Mouse (Mus musculus) kidney, adult 18-20 months (tissue): Measurements from ENCODE around the gene Anapc7.
A peak's percentile ranks its signal among the peaks of the same experiment; 100 is the strongest.

Experiments
- DNase-seq: peaks from one replicate; pipeline ENCODE4 v3.0.0; 2021

Gene Anapc7

DNA sequence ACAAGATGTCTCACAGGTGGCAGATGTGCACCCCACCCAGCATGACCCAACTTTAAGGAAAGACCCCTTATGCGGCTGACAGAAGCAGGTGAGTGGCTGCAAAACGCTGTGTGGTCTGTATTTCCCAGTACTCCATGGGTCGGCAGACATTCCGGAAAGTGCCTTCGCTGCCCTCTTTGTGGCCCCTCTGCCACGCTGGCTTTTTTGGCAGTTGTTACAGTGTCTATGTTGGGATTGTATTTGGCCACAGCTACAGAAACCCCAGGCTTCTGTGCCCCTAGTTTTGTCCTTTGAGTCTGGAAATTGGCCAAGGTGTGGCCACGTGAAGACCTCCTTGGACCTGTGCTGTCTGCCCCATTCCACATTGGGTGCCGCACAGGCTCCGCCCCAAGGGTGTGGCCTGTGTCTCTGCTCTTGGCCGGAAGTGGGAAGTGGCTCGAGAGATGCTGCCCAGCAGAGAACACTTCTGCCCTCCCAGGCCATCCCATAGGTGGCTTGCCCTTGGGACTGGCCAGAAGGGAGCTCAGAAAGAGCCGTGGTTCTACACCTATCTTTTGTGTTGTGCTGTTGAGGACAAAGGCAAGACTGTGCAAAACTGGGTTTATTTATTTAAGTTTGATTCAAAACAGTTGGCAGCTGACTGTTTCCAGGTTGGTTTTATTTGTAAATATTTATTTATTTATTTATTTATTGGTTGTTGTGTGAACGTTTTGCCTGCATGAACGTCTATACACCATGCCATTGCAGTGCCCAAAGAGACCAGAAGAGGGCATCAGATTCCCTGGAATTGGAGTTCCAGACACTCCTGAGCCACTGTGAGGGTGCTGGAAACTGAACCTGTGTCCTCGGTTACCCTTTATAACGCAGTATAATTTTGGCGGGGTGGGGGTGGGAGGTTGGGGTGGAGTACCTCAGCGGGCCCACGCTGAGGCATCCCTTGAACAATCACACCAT is 11.5 kb upstream of the Anapc7 start:
- DNase-seq, result no peak

DNA sequence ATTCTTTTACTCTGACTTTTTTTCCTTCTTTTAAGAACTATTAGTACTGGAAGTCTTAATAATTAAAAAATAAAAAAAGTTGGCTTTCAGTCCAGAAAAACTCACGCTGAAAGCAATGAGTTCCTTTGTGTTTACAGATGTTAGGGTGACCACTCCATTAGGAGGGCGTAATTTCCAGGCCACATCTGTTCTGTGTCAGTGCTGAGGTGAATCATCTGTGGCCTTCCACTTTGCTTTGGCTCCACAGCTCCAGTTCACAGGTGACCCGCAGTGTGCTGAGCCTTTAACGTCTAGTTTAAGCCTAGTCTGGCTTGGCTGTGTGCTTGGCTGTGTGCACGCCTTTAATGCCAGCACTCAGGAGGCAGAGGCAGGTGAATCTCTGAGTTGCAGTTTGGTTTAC is 9.6 kb upstream of the Anapc7 start:
- DNase-seq, result no peak

DNA sequence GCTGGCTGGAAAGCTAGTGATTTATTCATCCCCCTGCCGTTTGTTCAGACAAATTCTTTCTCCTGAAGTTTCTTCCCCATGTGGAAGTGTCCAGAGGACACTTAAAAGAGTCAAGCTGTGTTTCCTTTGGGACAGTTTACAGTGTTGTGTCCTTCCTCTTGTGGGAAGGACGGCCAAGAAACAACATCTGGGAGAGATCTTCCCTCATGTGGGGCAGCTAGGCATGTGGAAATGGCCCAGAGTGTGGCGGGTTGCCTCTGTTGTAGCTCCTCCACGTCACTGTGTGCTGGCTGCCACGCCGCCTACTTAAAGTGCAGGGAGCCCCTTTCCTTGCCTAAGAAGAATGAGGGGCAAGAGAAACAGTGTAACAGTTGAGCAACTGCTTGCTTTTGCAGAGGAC is 8.7 kb upstream of the Anapc7 start:
- no peak for DNase-seq

DNA sequence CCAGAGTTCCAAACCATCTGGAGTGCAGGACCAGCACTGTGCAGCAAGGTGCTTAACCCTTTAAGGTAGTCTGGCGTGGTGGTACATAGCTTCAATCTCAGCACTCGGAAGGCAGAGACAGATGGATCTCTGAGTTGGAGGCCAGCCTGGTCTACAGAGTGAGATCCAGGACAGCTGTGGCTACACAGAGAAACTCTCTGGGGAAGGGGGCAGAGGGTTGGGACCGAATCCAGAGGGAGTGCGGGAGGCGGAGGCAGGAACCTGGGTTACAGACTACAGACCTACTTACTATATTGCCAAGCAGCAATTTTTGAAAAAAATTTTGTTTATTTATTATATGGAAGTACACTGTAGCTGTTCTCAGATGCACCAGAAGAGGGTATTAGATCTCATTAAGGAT is 7.1 kb upstream of the Anapc7 start:
- DNase-seq, result no peak

DNA sequence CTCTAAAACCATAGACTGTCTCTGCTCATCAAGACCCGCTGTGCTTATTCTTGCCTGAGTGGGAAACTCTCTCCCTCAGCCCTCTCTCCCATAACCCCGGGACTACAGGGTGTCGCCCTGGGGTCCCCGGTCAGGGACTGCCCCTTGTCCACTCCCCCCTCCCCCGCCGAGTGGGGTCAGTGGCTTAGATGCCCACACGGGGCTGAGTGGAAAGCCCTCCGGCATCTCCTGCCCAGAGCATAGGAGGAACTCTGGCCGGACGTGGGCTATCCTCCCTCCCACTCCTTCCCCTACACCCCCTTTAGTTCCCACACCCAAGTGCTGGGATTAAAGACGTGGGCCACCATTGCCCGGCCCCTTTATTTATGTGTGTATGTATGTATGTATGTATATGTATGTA is 6.0 kb upstream of the Anapc7 start:
- DNase-seq, result no peak

DNA sequence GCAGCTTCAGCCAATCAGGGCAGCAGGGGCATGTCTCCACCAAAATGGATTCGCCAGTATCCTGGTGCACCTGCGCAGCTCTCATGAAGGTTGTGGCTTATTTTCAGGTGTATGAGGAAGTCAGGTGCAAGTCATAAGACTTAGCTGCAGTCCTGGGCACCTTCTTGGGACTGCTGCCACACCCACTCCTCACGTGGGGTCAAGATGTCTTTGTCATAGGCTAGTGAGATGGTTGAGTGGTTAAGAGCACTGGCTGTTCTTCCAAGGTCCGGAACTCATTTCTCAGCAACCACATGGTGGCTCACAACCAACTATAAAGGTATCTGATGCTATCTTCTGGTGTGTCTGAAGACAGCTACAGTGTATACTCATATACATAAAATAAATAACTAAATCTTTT is 817 bp upstream of the Anapc7 start:
- peak; percentile 79 for DNase-seq

DNA sequence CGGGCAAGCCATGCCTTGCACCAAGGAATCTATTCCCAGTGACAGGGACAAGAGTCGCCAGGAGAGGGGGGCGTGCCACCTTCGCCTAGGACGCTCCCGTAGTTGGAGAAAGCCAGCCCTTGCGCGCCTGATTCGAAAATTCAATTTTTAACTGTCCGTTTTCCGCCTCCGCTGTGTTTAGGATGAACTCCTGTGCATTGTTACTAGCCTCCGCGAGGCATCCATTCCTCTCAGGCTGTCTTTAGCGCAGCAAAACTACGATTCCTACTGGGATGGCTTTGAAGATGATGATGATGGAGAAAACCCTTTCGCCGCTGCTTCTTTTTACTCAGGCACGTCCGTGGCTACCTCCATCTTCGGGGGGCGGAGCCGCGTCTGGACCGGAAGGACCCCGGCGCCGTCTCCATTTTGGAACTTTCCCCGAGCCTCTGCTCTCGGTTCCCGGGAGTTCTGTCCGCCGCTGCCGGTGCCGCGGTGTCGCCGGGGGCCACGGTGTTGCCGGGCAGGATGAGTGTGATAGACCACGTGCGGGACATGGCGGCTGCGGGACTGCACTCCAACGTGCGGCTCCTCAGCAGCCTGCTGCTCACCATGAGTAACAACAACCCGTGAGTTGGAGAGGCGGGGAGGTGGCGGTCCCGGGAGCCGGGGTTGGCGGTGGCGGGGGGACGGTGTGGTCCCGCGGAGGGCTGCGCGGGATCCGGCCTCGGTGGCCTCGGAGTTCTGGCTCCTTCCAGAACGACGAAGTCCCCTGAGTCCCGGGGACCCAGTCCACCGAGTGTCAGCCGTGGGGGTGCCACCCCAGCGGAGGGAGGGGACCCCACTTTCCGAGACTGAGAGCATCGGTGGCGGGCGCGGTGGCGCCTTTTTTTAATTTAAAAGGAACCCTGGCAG is 825 bp downstream of the Anapc7 start:
- DNase-seq, result peak; percentile 97

DNA sequence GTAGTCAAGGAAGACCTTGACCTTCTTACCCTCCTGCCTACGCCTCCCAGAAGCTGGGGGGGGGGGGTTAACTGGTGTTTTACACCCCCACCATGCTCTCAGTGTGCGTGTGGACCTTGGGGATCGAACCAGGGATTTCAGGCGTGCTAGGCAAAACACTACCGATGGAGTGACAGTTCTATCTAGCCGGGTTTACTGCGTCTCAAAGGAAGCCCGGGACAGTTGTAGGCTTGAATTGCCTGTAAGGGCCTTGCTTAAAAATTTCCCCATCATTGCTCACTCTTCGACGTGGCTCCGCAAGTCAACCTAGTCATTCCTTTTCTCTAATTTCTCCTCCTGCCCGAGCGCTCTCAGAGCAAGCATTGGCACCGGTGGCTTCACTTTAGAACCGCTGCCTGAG is 1.6 kb downstream of the Anapc7 start:
- DNase-seq, result no peak

DNA sequence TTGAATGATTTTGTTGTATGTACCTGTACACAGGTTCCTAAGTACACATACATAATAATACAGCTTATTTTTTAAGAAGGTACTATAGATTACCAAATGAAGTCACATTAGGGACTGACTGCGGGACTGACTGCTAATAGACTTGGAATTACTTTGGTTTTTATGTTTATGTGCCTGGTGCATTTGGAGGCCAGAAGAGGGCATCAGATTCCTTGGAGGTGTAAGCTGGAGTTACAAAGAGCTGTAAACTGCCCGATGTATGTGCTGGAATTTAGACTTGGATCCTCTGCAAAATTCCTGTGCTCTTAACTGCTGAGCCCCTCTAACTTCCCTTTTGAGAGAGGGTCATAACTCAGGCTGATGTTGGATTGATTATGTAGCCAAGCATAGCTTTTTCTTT is 4.1 kb downstream of the Anapc7 start:
- no peak for DNase-seq

DNA sequence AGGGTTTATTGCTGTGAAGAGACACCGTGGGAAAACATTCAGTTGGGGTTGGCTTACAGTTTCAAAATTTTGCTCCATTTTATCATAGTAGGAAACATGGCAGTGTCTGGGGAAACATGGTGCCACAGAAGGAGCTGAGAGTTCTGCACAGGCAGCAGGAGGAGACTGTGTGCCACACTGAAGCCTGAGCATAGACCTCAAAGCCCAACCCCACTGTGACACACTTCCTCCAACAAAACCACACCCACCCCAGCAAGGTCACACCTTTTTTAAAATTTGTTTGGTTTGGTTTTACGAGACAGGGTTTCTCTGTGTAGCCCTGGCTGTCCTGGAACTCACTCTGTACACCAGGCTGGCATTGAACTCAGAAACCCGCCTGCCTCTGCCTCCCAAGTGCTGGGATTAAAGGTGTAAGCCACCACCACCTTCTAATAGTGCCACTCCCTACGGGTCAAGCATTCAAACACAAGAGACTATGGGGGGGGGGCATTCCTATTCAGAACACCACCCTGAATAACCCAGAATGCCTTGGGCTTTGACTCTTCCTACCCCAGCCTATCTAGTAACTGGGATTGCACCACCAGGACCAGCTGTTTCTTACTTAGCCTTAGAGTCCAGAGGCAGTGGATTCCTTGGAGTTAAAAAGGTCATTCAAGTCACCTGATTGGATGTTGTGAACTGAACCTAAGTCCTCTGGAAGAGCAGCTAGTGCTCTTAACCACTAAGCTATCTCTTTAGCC is 8.7 kb downstream of the Anapc7 start:
- no peak for DNase-seq

DNA sequence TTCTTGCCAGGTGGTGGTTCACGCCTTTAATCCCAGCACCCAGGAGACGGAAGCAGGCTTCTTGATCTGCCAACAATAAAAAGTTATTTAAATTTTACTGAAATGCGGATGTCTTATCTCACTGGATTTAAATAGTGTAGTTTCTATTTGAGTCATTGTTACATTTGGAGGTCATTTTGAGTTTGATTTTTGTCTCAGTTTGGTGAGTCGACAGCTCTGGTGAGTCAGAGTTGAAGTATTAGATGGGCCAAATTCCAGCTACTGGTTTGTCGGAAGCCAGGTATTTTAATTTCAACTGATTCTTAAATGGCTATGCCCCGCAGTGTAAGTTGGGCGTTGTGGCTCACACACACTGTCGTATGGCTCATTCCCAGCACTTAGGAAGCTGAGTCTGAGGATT is 9.7 kb downstream of the Anapc7 start:
- DNase-seq, result no peak

DNA sequence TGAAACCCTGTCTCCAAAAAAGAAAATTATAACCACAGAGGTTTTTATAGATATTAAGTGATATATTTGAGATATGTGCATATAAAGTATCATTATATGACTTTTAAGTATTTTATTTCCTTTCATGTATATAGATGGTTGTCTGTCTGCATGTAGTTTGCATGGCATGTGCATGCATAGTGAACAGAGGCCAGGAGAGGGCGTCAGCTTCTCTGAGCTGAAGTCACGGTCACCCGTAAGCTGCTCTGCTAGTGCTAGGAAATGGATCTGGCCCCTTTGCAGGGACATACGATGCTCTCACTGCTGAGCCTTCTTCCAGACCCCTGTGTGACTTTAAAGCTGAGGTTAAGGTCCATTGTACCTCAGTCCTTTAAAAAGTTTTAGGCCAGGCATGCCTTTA is 13.0 kb downstream of the Anapc7 start:
- DNase-seq, result no peak

DNA sequence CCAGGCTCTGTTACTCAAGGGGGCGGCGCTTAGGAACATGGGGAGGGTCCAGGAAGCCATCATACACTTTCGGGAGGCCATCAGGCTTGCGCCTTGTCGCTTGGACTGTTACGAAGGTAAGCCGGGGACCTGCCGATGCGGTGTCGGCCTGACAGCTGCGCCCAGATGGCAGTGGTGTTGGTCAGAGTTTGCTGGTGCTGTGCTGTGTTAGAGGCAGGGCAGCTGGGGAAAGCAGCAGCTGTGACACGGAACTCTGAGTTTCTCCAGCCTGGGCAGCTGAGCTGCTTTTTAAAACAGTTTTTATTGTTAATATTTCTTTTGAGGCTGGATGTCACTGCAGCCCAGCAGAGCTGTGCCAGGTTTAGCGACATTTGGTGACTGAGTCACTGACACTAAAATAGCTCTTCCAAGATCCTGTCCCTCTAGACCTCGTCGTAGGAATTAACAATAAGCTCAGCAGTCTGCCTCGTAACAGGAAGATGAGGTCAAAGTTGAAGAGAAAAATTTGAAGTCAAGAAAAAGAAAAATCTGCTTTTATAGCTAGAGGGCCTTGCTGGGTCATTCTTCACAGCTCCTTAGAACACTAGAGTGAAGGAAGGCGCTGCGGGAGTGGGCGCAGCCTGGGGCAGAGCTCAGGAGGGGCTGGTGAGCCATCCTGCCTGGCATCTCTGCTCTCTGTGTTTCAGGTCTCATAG is 18.1 kb downstream of the Anapc7 start:
- no peak for DNase-seq

DNA sequence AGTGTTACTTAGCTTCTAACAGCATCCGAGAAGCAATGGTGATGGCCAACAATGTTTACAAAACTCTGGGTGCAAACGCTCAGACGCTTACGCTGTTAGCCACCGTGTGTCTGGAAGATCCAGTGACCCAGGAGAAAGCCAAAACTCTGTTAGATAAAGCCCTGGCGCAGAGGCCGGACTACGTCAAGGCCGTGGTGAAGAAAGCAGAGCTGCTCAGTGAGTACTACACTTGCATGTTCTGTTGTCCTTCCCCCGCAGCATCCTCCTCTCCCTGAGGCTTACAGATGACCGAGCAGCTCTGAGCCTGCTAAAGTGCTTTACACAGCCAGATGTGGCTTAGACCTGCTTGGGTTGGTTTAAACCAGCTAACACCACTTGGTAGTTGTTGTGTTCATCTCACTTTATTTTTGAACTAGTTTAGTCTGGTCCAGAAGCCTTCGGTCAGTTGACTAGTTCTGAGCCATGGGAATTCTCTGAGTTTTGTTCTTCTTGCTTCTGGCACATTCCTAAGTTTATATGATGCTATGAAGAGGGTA is 18.7 kb downstream of the Anapc7 start:
- DNase-seq, result no peak

DNA sequence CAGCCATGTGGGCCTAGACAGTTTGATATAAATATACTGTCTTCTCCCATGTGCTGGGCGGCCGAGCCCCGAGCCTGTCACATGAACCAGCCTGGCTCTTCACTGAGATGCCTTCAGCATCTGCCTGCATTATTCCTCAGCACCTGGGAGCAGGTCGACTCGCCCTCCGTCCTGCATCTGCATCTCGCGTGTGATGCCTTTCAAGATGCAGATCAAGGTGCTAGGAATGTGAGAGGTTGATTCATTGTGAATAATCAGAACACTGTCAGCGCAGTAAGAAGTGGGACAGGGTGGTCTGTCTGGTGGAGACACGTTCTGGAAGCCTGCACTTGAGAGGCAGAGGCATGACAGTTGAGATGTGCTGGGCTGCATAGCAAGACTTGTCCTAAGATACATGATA is 23.0 kb downstream of the Anapc7 start:
- DNase-seq, result no peak

DNA sequence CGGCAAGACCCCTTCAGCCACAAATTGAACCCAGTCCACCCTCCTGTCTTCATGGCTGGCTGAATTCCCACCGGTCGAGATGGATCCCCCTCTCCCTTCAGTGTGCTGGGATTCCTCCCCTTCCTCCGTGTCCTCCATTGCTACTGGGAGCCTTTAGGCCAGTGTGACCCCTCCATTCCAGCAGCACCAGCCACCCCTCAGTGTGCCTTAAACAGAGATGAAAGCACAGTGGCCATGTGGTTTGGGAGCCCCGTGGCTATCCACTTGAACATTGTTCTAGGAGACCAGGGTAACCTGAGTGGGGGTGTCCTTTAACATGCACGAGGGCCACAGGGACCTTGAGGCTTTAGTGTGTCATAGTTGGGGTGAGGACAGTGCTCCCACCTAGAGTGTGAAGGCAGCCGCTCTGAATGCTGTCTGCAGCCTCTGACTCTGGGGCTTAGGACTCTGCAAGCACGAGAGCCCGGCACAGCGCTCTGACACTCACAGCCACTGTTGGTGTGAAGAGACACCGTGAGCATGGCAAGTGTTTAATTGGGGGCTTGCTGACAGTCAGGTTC is 23.6 kb downstream of the Anapc7 start:
- no peak for DNase-seq

DNA sequence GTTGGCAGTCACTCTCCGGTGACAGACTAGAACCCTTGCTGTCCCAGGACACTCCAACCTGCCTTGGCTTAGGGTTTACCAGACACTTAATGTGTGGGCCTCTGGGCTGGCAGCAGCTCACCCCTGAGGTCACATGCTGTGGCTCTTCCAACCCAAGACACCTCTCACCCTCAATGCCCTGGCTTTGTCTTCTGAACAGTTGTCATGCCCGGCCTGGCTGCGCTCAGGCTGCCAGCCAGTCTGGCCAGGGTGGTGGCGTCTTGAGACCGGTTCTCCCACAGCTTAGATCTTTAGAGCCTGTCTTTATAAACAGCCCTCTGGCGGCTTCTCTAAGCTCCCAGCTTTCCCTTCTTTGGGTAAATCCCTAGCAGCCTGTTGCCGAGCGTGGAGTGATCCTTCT is 26.4 kb downstream of the Anapc7 start:
- DNase-seq, result no peak

DNA sequence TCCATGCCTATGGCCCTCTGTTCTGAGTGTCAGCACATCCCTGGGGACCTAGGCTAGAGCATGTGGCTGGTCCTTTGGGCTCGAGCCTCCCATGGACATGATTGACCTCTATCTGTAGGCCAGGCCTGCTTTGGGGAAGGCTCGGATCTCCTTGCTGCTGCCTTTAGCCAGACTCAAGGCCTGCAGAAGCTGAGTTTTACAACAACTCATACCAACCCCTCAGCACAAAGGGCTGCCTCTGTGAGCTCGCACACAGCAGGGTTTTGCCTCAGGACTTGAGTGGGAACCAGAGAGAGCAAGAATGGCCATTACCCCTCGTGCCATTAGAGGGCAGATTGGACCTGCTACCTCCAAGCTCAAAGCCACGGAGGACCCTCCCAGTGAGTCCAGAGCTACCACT is 27.4 kb downstream of the Anapc7 start:
- no peak for DNase-seq

DNA sequence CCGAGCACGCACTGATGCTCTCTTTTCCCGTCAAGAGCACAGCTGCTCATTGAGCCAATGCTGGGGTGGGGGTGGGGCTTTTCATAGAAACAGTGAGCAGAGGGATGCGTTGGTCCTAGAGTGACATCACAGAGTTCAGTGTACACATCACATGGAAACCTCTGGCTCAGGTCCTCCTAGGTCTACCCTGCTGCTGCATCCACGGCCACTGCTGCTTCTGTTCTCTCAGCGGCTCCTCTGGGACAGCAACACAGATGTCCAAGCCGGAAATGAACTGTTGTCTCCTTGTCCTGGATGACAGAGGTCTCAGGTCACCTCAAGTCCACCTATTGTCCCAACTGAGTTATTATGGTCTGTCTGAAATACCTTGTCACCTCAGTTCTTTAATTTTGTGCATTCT is 28.5 kb downstream of the Anapc7 start:
- no peak for DNase-seq

DNA sequence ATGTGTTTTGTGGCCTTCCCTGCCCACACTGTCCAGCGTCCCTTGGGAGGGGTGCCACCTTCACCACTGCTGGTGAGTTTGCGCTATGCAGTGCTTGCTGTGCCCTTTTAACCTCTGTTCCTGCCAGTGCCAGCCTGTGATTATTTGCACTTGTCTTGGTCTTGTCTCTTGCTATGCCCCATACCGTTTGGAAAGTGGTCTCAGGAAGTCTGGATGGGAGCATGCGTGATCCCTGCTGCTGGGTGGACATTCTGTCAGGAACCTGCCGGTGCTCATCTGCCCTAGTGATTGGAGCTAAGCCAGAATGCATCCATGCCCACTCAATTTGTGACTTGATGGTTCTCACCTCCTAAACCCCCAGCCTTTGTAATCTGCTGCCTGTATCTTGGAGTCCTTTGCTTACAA is 29.4 kb downstream of the Anapc7 start:
- no peak for DNase-seq

DNA sequence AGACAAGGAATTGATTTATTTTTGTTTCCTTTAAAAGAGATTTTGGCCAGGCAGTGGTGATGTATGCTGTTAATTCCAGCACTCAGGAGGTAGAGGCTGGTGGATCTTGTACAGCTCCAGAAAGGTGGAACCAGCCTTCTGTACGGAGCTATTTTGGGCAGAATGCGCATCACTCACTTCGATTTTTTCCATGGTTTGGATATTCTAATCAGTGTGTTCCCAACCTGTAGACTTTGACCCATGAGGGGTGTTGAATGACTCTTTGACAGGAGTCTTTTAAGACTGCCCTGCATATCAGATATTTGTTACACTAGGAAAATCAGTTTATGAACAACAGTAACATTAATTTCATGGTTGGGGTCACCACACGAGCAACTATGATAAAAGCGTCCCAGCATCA is 29.8 kb downstream of the Anapc7 start:
- DNase-seq, result no peak

DNA sequence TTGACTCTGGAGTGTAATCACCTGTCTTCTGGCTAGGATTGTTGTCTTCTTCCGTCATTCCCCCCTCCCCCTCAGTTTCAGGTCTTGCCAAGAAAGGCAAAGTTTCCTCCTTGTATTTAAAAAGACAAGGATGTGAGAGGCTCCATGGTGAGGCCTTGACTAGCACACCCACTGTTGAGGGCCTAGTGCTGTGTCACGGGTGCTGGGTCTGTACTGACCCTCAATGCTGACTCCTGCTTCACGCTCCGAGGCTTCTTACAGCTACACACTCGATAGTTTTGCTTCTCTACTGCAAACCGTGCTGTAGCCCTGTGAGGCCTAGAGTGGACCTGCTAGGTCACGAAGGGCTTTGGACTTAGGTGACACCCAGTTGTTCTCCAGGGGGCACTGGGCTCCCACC is 30.7 kb downstream of the Anapc7 start:
- DNase-seq, result no peak
